Mouse (Mus musculus) mature B cell (primary cell): Measurements from ENCODE around the gene Rbms3.

Experiments used
- in situ Hi-C: fragments of 300-500 bp; cut with MboI; formaldehyde crosslinking; loops from 2 replicates; pipeline ENCODE4 v1.14.3; 2019

Rbms3 gene

GRCm38 (mm10) chr9:116975269-116975668 lies 654.4 kb downstream of the Rbms3 start:
- in situ Hi-C loops = no loop called here

DNA sequence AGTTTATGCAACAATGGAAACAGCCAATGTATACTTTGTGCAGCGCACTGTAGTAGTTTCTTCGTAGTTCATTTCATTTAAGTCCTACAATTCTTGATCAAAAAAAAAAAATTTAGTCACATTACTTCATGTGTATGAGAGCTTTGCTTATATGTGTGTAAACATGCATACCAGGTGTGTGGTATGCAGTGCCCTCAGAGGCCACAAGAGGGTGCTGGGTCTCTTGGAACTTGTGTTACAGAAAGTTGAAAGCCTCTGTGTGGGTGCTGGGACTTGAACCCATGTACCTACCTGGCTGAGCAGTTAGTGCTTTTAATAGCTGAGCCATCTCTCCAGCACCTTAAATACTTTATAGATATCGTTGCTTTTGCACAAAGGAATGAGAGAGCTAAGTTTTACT lies 655.6 kb downstream of the Rbms3 start:
- in situ Hi-C loops = no loop called here

- in situ Hi-C loops = no loop called here
These were observed 656.1 kb downstream of the Rbms3 start for GRCm38 (mm10) chr9:116973594-116973993.

DNA sequence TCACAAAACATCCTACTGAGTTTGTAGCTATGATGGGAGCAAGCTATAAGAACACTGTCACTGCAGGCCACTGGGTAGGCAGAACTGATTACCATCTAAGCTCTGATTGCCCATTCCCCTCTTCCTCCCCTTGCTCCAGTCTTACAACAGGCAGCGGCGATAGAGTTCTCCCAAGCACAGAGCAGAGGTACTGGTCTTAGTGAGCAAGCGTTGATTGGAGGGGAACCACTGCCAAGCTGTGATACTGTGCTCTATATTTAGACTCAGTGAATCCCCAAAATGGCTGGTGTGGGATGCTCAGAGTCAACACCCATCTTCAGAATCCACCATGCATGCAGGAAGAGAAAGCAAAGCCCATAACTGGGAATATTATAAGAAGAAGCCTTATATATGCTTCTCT lies 662.4 kb downstream of the Rbms3 start:
- in situ Hi-C loops = no loop called here

DNA sequence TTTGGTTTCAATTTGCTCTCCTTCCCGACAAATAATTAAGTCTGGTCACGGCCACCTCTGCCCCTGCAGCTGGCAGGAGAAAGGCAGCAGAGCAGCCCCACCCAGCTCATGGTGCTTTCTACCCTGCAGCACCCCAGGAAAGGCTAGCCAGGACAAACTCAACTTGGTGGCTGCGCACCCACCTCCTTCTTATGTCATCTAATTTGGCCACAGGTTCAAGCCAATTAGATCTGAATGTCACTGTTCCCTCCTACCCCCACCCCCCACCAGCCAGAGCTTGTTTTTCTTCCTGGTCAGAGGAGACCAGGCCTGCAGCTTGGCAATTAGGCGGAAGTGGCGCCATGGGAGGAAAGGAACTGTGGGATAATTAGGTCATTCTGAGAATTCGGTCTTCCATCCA lies 664.0 kb downstream of the Rbms3 start:
- in situ Hi-C loops = no loop called here

DNA sequence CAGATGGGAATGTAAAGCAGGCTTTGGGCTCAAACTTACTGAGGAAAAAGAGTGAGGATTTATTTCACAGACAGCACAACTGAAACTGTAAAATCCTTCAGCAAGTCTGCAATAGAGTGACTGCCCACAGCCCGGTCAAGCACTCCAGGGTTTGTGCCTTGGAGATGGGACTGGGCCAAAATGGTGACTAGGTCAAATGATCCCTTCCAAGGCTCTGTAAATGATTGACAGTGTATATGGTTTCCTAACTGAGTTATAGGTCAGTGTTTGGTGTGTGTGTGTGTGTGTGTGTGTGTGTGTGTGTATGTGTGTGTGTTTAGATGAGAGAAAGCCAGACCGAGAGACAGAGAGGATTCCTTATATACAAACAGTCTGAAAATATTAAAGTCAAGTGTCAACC lies 673.6 kb downstream of the Rbms3 start:
- in situ Hi-C loops = no loop called here

DNA sequence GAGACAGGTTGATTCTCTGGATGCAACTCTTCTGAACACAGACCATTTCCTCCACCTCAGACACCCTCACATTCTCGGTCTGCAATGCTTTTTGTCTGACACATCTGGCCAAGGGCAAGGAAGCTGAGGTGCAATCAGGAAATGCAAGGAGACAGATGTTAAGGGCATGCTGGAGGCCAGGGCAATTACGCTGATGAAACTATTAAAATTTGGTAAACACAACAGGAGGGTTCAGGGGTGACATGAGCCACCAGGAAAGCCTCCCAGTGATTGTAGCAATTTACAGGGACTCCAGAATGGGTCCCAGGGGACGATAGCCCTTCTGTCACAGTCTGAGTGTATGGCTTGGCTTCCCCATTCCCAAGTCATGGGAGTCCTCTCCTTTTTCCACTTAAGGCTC lies 681.5 kb downstream of the Rbms3 start:
- in situ Hi-C loops = no loop called here

DNA sequence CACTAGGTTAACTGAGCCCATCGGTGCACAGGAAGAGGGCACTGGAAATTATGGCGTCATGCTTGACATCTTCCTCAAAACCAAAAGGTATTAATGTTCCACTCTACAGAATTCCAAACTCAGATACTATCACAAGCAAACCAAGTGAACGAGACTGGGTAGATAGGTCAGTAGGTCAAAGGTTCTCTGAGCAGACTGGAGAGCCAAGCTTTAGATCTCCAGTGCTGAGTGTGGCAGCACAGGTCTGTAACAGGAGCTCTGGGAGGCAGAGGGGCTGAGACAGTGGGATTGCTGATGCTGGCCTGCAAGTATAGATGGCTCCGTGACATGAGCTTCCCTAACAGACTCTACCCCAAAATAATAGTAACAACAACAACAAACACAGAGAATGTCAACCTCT lies 682.3 kb downstream of the Rbms3 start:
- in situ Hi-C loops = no loop called here

DNA sequence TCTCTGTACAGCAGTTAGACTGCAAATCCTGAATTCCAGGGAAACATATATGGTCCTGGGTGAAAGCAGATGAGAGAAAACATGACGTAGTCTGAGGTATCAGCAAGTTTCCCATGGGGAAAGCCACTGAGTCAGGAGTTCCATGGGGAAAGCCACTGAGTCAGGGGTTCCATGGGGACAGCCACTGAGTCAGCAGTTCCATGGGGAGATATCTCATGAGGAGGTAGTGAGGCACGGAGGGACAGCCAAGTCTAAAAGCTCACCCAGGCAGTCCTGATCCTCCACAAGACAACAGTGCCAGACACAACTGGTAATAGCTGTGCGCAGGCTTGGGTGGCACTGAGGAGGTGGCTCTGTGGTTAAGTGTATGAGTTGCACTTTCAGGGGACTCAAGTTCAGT lies 682.9 kb downstream of the Rbms3 start:
- in situ Hi-C loops = no loop called here

- in situ Hi-C loops = no loop called here
These were observed 684.0 kb downstream of the Rbms3 start for GRCm38 (mm10) chr9:116945689-116946088.

- in situ Hi-C loops = no loop called here
These were observed 685.8 kb downstream of the Rbms3 start for GRCm38 (mm10) chr9:116943902-116944301.

- in situ Hi-C loops = no loop called here
These were observed 688.6 kb downstream of the Rbms3 start for GRCm38 (mm10) chr9:116941116-116941515.

GRCm38 (mm10) chr9:116940693-116941092 lies 689.0 kb downstream of the Rbms3 start:
- in situ Hi-C loops = no loop called here

- in situ Hi-C loops = no loop called here
These were observed 701.4 kb downstream of the Rbms3 start for GRCm38 (mm10) chr9:116928338-116928737.

DNA sequence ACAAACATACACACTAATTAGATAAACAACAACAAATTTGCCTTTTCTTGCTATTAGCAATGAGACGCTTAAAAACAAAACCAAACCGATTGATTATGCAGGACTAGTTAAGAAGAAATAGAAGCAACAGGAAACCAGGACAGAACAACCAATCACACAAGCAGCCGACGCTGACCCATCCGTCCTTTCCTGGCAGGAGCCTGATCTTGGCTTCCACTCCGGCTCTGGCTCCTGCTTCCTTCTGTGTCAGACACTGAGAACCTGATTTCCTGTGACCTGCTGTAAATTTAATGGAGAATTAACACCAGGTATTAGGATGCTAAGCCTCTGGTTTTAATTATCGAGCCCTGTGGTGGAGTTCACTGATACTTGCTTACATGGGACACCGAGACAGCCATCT lies 706.6 kb downstream of the Rbms3 start:
- in situ Hi-C loops = no loop called here

DNA sequence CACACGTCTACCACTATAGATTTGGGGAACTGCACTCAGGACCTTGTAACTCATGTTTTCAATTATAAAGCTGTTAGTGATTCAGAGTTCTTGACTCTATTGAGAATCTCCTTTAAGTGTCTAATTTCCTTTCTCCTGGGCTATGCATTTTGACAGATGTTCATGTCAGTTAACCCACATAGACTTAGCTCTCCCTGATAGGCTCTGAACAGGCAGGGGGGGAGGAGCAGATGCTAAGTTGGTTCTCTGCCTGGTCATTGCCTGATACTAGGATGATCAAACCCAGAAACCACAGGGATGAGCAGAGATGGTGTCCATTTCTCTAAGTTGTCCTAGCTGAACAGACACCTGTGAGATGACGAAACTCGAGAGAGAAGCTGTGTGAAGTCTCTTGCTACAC lies 707.2 kb downstream of the Rbms3 start:
- in situ Hi-C loops = no loop called here

DNA sequence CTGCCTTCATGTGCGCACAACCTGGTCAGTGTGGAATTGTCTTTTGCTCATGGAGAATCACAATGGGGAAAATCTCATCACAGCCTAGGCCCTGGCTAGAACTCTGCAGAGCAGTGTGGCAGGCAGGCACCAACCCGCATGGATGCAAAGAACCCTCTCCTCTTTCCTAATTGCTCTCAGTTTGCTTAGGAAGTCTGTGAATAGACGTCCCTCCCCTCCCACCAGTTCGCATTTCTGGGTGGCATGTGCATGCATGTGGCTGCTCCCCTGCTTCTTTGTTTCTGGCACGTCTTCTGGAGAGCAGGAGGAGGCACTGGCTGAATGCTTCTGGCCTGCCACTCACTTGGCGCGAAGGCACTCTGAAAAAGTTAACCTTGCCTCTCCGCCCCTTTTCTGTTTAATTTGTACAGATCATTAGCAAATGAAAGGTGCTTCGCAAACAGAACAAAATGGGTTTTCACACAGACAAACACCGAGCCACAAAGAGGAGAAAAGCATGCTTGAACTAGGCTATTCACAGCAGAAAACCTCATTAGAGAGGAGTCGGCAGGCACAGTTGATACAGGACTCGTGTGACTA lies 710.2 kb downstream of the Rbms3 start:
- in situ Hi-C loops = no loop called here

DNA sequence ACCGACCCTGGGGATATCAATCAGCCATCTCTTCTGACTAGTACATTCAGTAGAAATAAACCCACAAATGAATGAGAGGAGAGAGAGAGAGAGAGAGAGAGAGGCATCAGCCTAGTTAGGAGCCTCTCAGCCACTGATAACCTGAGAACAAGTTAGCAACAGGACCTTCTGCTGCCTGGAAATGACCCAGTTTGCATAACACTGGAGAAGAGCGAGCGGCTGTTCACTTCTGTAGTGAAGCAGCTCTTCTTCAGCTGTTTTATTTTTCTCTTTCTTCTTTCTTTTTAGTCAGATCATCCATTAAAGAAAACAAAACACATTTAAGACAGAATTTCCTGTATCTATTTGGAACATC lies 717.2 kb downstream of the Rbms3 start:
- in situ Hi-C loops = no loop called here

- in situ Hi-C loops = no loop called here
These were observed 717.8 kb downstream of the Rbms3 start for GRCm38 (mm10) chr9:116911781-116912492.

- in situ Hi-C loops = no loop called here
These were observed 720.2 kb downstream of the Rbms3 start for GRCm38 (mm10) chr9:116909511-116909910.

GRCm38 (mm10) chr9:116906955-116907354 lies 722.8 kb downstream of the Rbms3 start:
- in situ Hi-C loops = no loop called here

- in situ Hi-C loops = no loop called here
These were observed 724.1 kb downstream of the Rbms3 start for GRCm38 (mm10) chr9:116905646-116906045.

- in situ Hi-C loops = no loop called here
These were observed 726.3 kb downstream of the Rbms3 start for GRCm38 (mm10) chr9:116903304-116903993.
